9 mouse cellular contexts compared by ENCODE assay signal in the genomic region with DNA sequence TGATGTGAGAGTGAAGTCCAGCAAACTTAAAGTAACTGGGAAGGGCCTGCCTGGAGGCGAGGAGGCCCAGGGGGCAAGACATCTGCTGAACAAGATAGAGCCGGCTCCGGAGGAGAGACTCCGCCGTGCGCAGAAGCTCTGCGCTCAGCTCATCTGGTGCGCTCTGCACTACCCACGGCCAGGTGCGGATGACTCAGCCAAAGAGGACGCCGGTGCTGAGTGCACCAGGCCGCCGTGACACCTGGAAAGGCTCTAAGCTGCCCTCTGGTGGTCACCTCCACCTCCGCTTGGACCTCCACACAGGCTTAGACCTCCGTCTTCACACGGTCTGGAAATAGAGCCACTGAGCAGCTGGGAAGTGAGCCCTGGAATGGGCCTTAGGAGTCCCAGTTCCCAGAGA. TPM values are rescaled to one million over a fixed set of nuclear protein-coding genes. Genes with fewer than 3 reads are reported as not detected.
DNase-seq lines count a peak whose midpoint lies in the region; ATAC-seq and TF ChIP-seq lines count a peak whose summit lies in the region.
"Had no signal": no experiment of that assay in that cellular context is flagged by ENCODE, and none has a peak within 500 bp of the region (broad histone marks: within the 10 kb centered on the region; RNA-seq: fewer than 3 reads in every experiment).

No protein-coding gene starts in this region.

- TF ChIP-seq CTCF in ES-Bruce4 (IDR thresholded peaks at IDR 0.05; ENCODE audit: low read depth, low read length): peak; percentile 84

- H3K9ac ChIP-seq in ES-Bruce4 (ENCODE audit: low read depth, poor library complexity, severe bottlenecking): peak overlapping the region; percentile 52

- no peaks in the 10 kb centered on the region for H3K9me3 ChIP-seq in ES-Bruce4 (replicated peaks; ENCODE audit: control insufficient read depth, insufficient read depth, low read length, poor library complexity, severe bottlenecking)

- H3K4me3 ChIP-seq in ES-Bruce4 (ENCODE audit: low read depth, low read length): peak overlapping the region; percentile 28

- DNase-seq in brain, adult 2 months (ENCODE audit: low read depth, low spot score): peak; percentile 88
- DNase-seq in heart, postnatal 14 days: peak; percentile 74 to 80
- peak; percentile 89 to 93 for DNase-seq in kidney, postnatal 4 days
- peak; percentile 61 for DNase-seq in mesoderm, embryonic 11.5 days (ENCODE audit: low read depth, low spot score)
- DNase-seq in spleen, postnatal 36 days (ENCODE audit: low spot score in 2 of 2): peak; percentile 56 to 57
- no peak for DNase-seq in adipocyte (ENCODE audit: low spot score)

- H3K4me1 ChIP-seq in ES-Bruce4 (ENCODE audit: control insufficient read depth, insufficient read depth, low read length): peaks cover 8% of the 10 kb centered on the region

- intact Hi-C loops in heart, postnatal 14 days (cut with DNase I): loop anchor here (2.0 kb wide), 1 partner anchor 20 kb away; no protein-coding TSS in a partner anchor

- TF ChIP-seq POLR2A in ES-Bruce4 (IDR thresholded peaks at IDR 0.05; ENCODE audit: insufficient read depth, low read length): peak; percentile 29

- TF ChIP-seq EP300 in ES-Bruce4 (IDR thresholded peaks at IDR 0.05; ENCODE audit: insufficient read depth, low read depth, low read length): peak; percentile 96

- ATAC-seq in erythroblast, adult 5-6 weeks (replicated peaks; ENCODE audit: low FRiP score, poor library complexity, severe bottlenecking): peak; percentile 50

- H3K27me3 ChIP-seq in ES-Bruce4 (ENCODE audit: control insufficient read depth, insufficient read depth, low read length, poor library complexity, severe bottlenecking): no peaks in the 10 kb centered on the region

- no peaks in the 10 kb centered on the region for H3K36me3 ChIP-seq in ES-Bruce4 (ENCODE audit: control insufficient read depth, insufficient read depth, low read length, poor library complexity, severe bottlenecking)

- H3K27ac ChIP-seq in ES-Bruce4 (ENCODE audit: insufficient read depth, low read length): peak overlapping the region; percentile 93

RNA-seq across cellular contexts. Expression of a gene that starts 7.7 kb away (rescaled TPM):
- 867 and 876 TPM in 2 replicates for polyA plus RNA-seq in ES-Bruce4 (2011; ENCODE audit: insufficient read depth, insufficient read length, low read depth, missing spikeins)
- 59.6 and 67.9 TPM in 2 replicates for total RNA-seq in erythroblast, adult 5-6 weeks (2015; ENCODE audit: low replicate concordance)
- total RNA-seq in erythroblast, adult 5-6 weeks (2017; ENCODE audit: low replicate concordance): 13.0 and 63.6 TPM in 2 replicates
- 100 to 1,000 TPM; 388 to 401 TPM for total RNA-seq in heart, postnatal 14 days (2021)

RNA-seq across cellular contexts. Expression of a gene that starts 14.1 kb away (rescaled TPM):
- polyA plus RNA-seq in ES-Bruce4 (2011; ENCODE audit: insufficient read depth, insufficient read length, low read depth, missing spikeins): 1,296 and 1,384 TPM in 2 replicates
- 17.7 and 46.2 TPM in 2 replicates for total RNA-seq in erythroblast, adult 5-6 weeks (2015; ENCODE audit: low replicate concordance)
- total RNA-seq in erythroblast, adult 5-6 weeks (2017; ENCODE audit: low replicate concordance): 11.3 and 34.4 TPM in 2 replicates
- total RNA-seq in heart, postnatal 14 days (2021): 10 to 100 TPM; 71.0 to 71.3 TPM

RNA-seq across cellular contexts. Expression of a gene that starts 27.8 kb away (rescaled TPM):
- 104 and 106 TPM in 2 replicates for polyA plus RNA-seq in ES-Bruce4 (2011; ENCODE audit: insufficient read depth, insufficient read length, low read depth, missing spikeins)
- total RNA-seq in erythroblast, adult 5-6 weeks (2015; ENCODE audit: low replicate concordance): 6.5 and 6.9 TPM in 2 replicates
- 8.6 and 11.0 TPM in 2 replicates for total RNA-seq in erythroblast, adult 5-6 weeks (2017; ENCODE audit: low replicate concordance)
- 10 to 100 TPM; 17.3 to 20.2 TPM for total RNA-seq in heart, postnatal 14 days (2021)

RNA-seq across cellular contexts. Expression of a gene that starts 34.1 kb away (rescaled TPM):
- 3.9 and 5.4 TPM in 2 replicates for polyA plus RNA-seq in ES-Bruce4 (2011; ENCODE audit: insufficient read depth, insufficient read length, low read depth, missing spikeins)
- not detected in 2 replicates for total RNA-seq in erythroblast, adult 5-6 weeks (2015; ENCODE audit: low replicate concordance)
- not detected in 2 replicates for total RNA-seq in erythroblast, adult 5-6 weeks (2017; ENCODE audit: low replicate concordance)
- 1 to 10 TPM; 4.9 to 5.5 TPM for total RNA-seq in heart, postnatal 14 days (2021)

RNA-seq across cellular contexts. Expression of a gene that starts 49.5 kb away (rescaled TPM):
- 3.0 TPM in 1 of 2 replicates, not detected in the other for polyA plus RNA-seq in ES-Bruce4 (2011; ENCODE audit: insufficient read depth, insufficient read length, low read depth, missing spikeins)
- total RNA-seq in erythroblast, adult 5-6 weeks (2015; ENCODE audit: low replicate concordance): not detected in 2 replicates
- total RNA-seq in erythroblast, adult 5-6 weeks (2017; ENCODE audit: low replicate concordance): not detected in 2 replicates
- not detected for total RNA-seq in heart, postnatal 14 days (2021)
- total RNA-seq: gastrocnemius, postnatal 4 days had no signal

Comparison
In these comparisons a context has a peak if more than half of its experiments do, and no peak if none do; other contexts are left out.
1. RNA of a gene that starts 7.7 kb away (total RNA-seq): 388 to 401 TPM in heart, postnatal 14 days; 13.0 to 67.9 TPM in erythroblast, adult 5-6 weeks; every median in the first group is over 4 times any median in the second.